ENCODE assay signal across 21 mouse cellular contexts in genomic region chr4:87329136-87329535, GRCm38 (mm10).
DNase-seq lines count a peak whose midpoint lies in the region; ATAC-seq and TF ChIP-seq lines count a peak whose summit lies in the region.
"Had no signal": no experiment of that assay in that cellular context is flagged by ENCODE, and none has a peak within 500 bp of the region (broad histone marks: within the 10 kb centered on the region; RNA-seq: fewer than 3 reads in every experiment).

No protein-coding gene starts in this region.

- H3K4me3 ChIP-seq in heart, embryonic 10.5 days, result 0 out of 2 replicates have a peak overlapping the region, but pooled peaks have one; percentile 22
- no peak overlapping the region for H3K4me3 ChIP-seq in heart, adult 2 months
- H3K4me3 ChIP-seq in heart, embryonic 14.5 days (ENCODE audit: control insufficient read depth in 1 of 2, insufficient read depth in 1 of 2, low read depth in 1 of 2, low read length in 2 of 2), result no peak overlapping the region
- H3K4me3 ChIP-seq in hindbrain, postnatal 0 days (ENCODE audit: low read length), result no peak overlapping the region
- H3K4me3 ChIP-seq in hindbrain, embryonic 14.5 days (replicated peaks; ENCODE audit: low read length), result no peak overlapping the region
- H3K4me3 ChIP-seq: embryonic facial prominence, embryonic 15.5 days; forebrain, embryonic 15.5 days; heart, embryonic 15.5 days; intestine, embryonic 15.5 days had no signal

- peak overlapping the region; percentile 26; the same call in 1 of the 2 replicates for H3K4me2 ChIP-seq in heart, embryonic 14.5 days (ENCODE audit: low read length)
- 0 out of 2 replicates have a peak overlapping the region, but pooled peaks have one; percentile 3 for H3K4me2 ChIP-seq in hindbrain, postnatal 0 days (ENCODE audit: low read depth, low read length)
- no peak overlapping the region for H3K4me2 ChIP-seq in hindbrain, embryonic 14.5 days (replicated peaks)
- H3K4me2 ChIP-seq: embryonic facial prominence, embryonic 15.5 days; forebrain, embryonic 15.5 days; heart, embryonic 15.5 days; intestine, embryonic 15.5 days had no signal

- peaks cover 9% of the 10 kb centered on the region; the same call in 1 of the 2 replicates for H3K4me1 ChIP-seq in heart, embryonic 10.5 days
- H3K4me1 ChIP-seq in heart, adult 2 months (ENCODE audit: control insufficient read depth, insufficient read depth, low read length), result no peaks in the 10 kb centered on the region
- peaks cover 4 to 12% of the 10 kb centered on the region in 2 experiments; a peak in 3 of 4 replicates for H3K4me1 ChIP-seq in heart, embryonic 14.5 days (ENCODE audit: control insufficient read depth in 2 of 2, insufficient read depth in 2 of 2, low read length in 2 of 2)
- H3K4me1 ChIP-seq in hindbrain, postnatal 0 days (ENCODE audit: insufficient read depth, low read length), result 0 out of 2 replicates have a peak, but pooled peaks cover 3% of the 10 kb centered on the region
- H3K4me1 ChIP-seq in hindbrain, embryonic 14.5 days (replicated peaks; ENCODE audit: control insufficient read depth, insufficient read depth, low read length), result peaks cover 10% of the 10 kb centered on the region; the same call in 1 of the 2 replicates
- H3K4me1 ChIP-seq: embryonic facial prominence, embryonic 15.5 days; forebrain, embryonic 15.5 days; heart, embryonic 15.5 days; intestine, embryonic 15.5 days had no signal

- H3K27ac ChIP-seq in heart, embryonic 10.5 days, result peak overlapping the region; percentile 47
- no peak overlapping the region for H3K27ac ChIP-seq in heart, adult 2 months
- no peak overlapping the region for H3K27ac ChIP-seq in heart, embryonic 14.5 days (replicated peaks in 1 of 2; ENCODE audit: control insufficient read depth in 1 of 2, insufficient read depth in 1 of 2, low read depth in 2 of 2, low read length in 2 of 2)
- no peak overlapping the region for H3K27ac ChIP-seq in hindbrain, postnatal 0 days
- no peak overlapping the region for H3K27ac ChIP-seq in hindbrain, embryonic 14.5 days
- H3K27ac ChIP-seq: embryonic facial prominence, embryonic 15.5 days; forebrain, embryonic 15.5 days; heart, embryonic 15.5 days; intestine, embryonic 15.5 days had no signal

- H3K9me3 ChIP-seq in heart, embryonic 10.5 days, result no peaks in the 10 kb centered on the region
- no peaks in the 10 kb centered on the region for H3K9me3 ChIP-seq in heart, embryonic 14.5 days (ENCODE audit: control insufficient read depth, low read length)
- H3K9me3 ChIP-seq in hindbrain, postnatal 0 days (ENCODE audit: low read length), result no peaks in the 10 kb centered on the region
- H3K9me3 ChIP-seq in hindbrain, embryonic 14.5 days (ENCODE audit: control insufficient read depth, low read length), result no peaks in the 10 kb centered on the region
- H3K9me3 ChIP-seq: embryonic facial prominence, embryonic 15.5 days; forebrain, embryonic 15.5 days; heart, embryonic 15.5 days; intestine, embryonic 15.5 days had no signal

- WGBS in heart, embryonic 10.5 days, result 51% methylated on average over 6 of the region's 6 CpGs
- WGBS in heart, adult 2 months, result 62% methylated on average over 6 of the region's 6 CpGs
- 32% methylated on average over 6 of the region's 6 CpGs for WGBS in heart, embryonic 14.5 days
- WGBS in hindbrain, postnatal 0 days, result 56% methylated on average over 6 of the region's 6 CpGs
- WGBS in hindbrain, embryonic 14.5 days, result 62% methylated on average over 6 of the region's 6 CpGs

- H3K79me2 ChIP-seq in heart, adult 2 months (replicated peaks; ENCODE audit: control insufficient read depth, insufficient read depth, low read length), result no peaks in the 10 kb centered on the region

- H3K36me3 ChIP-seq in heart, embryonic 10.5 days, result no peaks in the 10 kb centered on the region
- H3K36me3 ChIP-seq in heart, adult 2 months (ENCODE audit: control insufficient read depth, insufficient read depth, low read length), result no peaks in the 10 kb centered on the region
- no peaks in the 10 kb centered on the region for H3K36me3 ChIP-seq in heart, embryonic 14.5 days (ENCODE audit: control insufficient read depth, insufficient read depth, low read length)
- no peaks in the 10 kb centered on the region for H3K36me3 ChIP-seq in hindbrain, postnatal 0 days (ENCODE audit: insufficient read depth, low read length)
- no peaks in the 10 kb centered on the region for H3K36me3 ChIP-seq in hindbrain, embryonic 14.5 days (replicated peaks; ENCODE audit: control insufficient read depth, insufficient read depth)
- H3K36me3 ChIP-seq: embryonic facial prominence, embryonic 15.5 days; forebrain, embryonic 15.5 days; heart, embryonic 15.5 days; intestine, embryonic 15.5 days had no signal

- no peak overlapping the region for H3K9ac ChIP-seq in heart, adult 2 months (ENCODE audit: low read depth, low read length)
- no peak overlapping the region for H3K9ac ChIP-seq in heart, embryonic 14.5 days (ENCODE audit: low read length)
- H3K9ac ChIP-seq in hindbrain, postnatal 0 days (replicated peaks; ENCODE audit: low read length), result no peak overlapping the region
- H3K9ac ChIP-seq in hindbrain, embryonic 14.5 days, result no peak overlapping the region
- H3K9ac ChIP-seq: embryonic facial prominence, embryonic 15.5 days; forebrain, embryonic 15.5 days; heart, embryonic 15.5 days; intestine, embryonic 15.5 days had no signal

- no peak for TF ChIP-seq CTCF in heart, adult 2 months (IDR thresholded peaks at IDR 0.05)
- no peak for TF ChIP-seq CTCF in hindbrain, postnatal 0 days (IDR thresholded peaks at IDR 0.05; ENCODE audit: low read depth)
- no peak for TF ChIP-seq CTCF in brain, embryonic 14.5 days (IDR thresholded peaks at IDR 0.05; ENCODE audit: borderline replicate concordance, extremely low read depth, insufficient read depth, insufficient read length)

- DNase-seq in heart, embryonic 10.5 days (ENCODE audit: low spot score), result no peak
- DNase-seq in heart, adult 2 months, result no peak
- no peak for DNase-seq in heart, adult 18-20 months
- DNase-seq in hindbrain, postnatal 0 days (ENCODE audit: low spot score), result peak; percentile 15
- DNase-seq in hindbrain, embryonic 14.5 days (ENCODE audit: low spot score), result no peak
- DNase-seq in brain, embryonic 14.5 days (ENCODE audit: low read depth), result peak; percentile 37
- DNase-seq: adrenal gland, postnatal 36 days; cerebellum, adult 11 months; cerebellum, adult 8-10 months; cerebellum, postnatal 14 days; gastrocnemius, postnatal 10 days; heart, postnatal 14 days; kidney, adult 18-20 months had no signal

- intact Hi-C loops in heart, adult 2 months (cut with DNase I), result no loop called here

- TF ChIP-seq EP300 in heart, adult 2 months (IDR thresholded peaks at IDR 0.05; ENCODE audit: insufficient read depth, low read depth, low read length), result no peak

- ATAC-seq in heart, embryonic 14.5 days (ENCODE audit: insufficient number of reproducible peaks, insufficient read depth, low FRiP score, low read depth), result no peak
- ATAC-seq in hindbrain, postnatal 0 days, result no peak
- ATAC-seq in hindbrain, embryonic 14.5 days (ENCODE audit: low FRiP score), result no peak
- ATAC-seq in monocyte, adult 5-6 weeks (replicated peaks; ENCODE audit: insufficient number of reproducible peaks, low FRiP score, low TSS enrichment, poor library complexity, severe bottlenecking), result no peak
- ATAC-seq: activated CD4-positive, CD25-positive, alpha-beta regulatory T cell, adult 4 months; forebrain, embryonic 15.5 days; intestine, embryonic 15.5 days; Patski had no signal

- H3K27me3 ChIP-seq in heart, embryonic 10.5 days (ENCODE audit: insufficient read depth, poor library complexity, severe bottlenecking), result no peaks in the 10 kb centered on the region
- no peaks in the 10 kb centered on the region for H3K27me3 ChIP-seq in heart, adult 2 months (ENCODE audit: control insufficient read depth, insufficient read depth, low read length)
- no peaks in the 10 kb centered on the region for H3K27me3 ChIP-seq in heart, embryonic 14.5 days (ENCODE audit: control insufficient read depth, insufficient read depth, low read length)
- H3K27me3 ChIP-seq in hindbrain, postnatal 0 days (ENCODE audit: insufficient read depth, low read length), result no peaks in the 10 kb centered on the region
- H3K27me3 ChIP-seq in hindbrain, embryonic 14.5 days (ENCODE audit: control insufficient read depth, insufficient read depth, low read length), result no peaks in the 10 kb centered on the region
- H3K27me3 ChIP-seq: embryonic facial prominence, embryonic 15.5 days; forebrain, embryonic 15.5 days; heart, embryonic 15.5 days; intestine, embryonic 15.5 days had no signal

- no peak for TF ChIP-seq POLR2A in heart, adult 2 months (IDR thresholded peaks at IDR 0.05; ENCODE audit: insufficient read depth, low read depth, low read length)
- TF ChIP-seq POLR2A in brain, embryonic 14.5 days (IDR thresholded peaks at IDR 0.05; ENCODE audit: borderline replicate concordance, extremely low read depth, insufficient read depth, insufficient read length, poor library complexity, severe bottlenecking), result no peak

Comparison
In these comparisons a context has a peak if more than half of its experiments do, and no peak if none do; other contexts are left out.
1. DNase-seq: peak in hindbrain, postnatal 0 days (single experiment) and brain, embryonic 14.5 days (single experiment); none in heart, embryonic 10.5 days (single experiment), heart, adult 2 months (0 of 2), heart, adult 18-20 months (0 of 2) and hindbrain, embryonic 14.5 days (single experiment).